Mouse (Mus musculus) liver, adult (tissue): ENCODE data around the gene Kcna7.

Experiments
- GATA4 ChIP-seq: IDR thresholded peaks from 2 replicates; pipeline ENCODE4 v1.6.1; 2014; ENCODE audit warnings: mild to moderate bottlenecking, low read length; ENCODE audit not compliant: insufficient replicate concordance

The Kcna7 gene

GRCm38 (mm10) chr7:45409497-45410163, 4.2 kb downstream of the Kcna7 start:
- TF ChIP-seq GATA4: no peak

GRCm38 (mm10) chr7:45412421-45412820, 7.0 kb downstream of the Kcna7 start:
- no peak for TF ChIP-seq GATA4

GRCm38 (mm10) chr7:45413113-45413863, 7.8 kb downstream of the Kcna7 start, which contains the start of gene Ntf5:
TSS of gene Ntf5 (plus strand) at chr7:45413695.
- TF ChIP-seq GATA4: no peak

GRCm38 (mm10) chr7:45413864-45414739, 8.6 kb downstream of the Kcna7 start:
- TF ChIP-seq GATA4: no peak

- TF ChIP-seq GATA4: no peak
These were observed 9.3 kb downstream of the Kcna7 start for GRCm38 (mm10) chr7:45414740-45415224.

- TF ChIP-seq GATA4: no peak
These were observed 10.2 kb downstream of the Kcna7 start for GRCm38 (mm10) chr7:45415636-45416035.

GRCm38 (mm10) chr7:45417962-45418492, 12.6 kb downstream of the Kcna7 start:
- TF ChIP-seq GATA4: no peak

- TF ChIP-seq GATA4: no peak
These were observed 14.6 kb downstream of the Kcna7 start for GRCm38 (mm10) chr7:45419859-45420614.

- no peak for TF ChIP-seq GATA4
These were observed 15.1 kb downstream of the Kcna7 start, which contains the start of gene Lhb for GRCm38 (mm10) chr7:45420615-45420919. TSS of gene Lhb (plus strand) at chr7:45420820.

- TF ChIP-seq GATA4: no peak
These were observed 15.7 kb downstream of the Kcna7 start for GRCm38 (mm10) chr7:45421194-45421593.

- no peak for TF ChIP-seq GATA4
These were observed 21.1 kb downstream of the Kcna7 start for GRCm38 (mm10) chr7:45426556-45426955.

- no peak for TF ChIP-seq GATA4
These were observed 28.4 kb downstream of the Kcna7 start for GRCm38 (mm10) chr7:45433835-45434202.

GRCm38 (mm10) chr7:45434203-45435015, 29.0 kb downstream of the Kcna7 start, which contains the start of gene Gys1:
TSS of gene Gys1 (plus strand) at chr7:45434844.
- no peak; the same call in 1 of the 2 replicates for TF ChIP-seq GATA4

- TF ChIP-seq GATA4: no peak
These were observed 29.6 kb downstream of the Kcna7 start for GRCm38 (mm10) chr7:45435038-45435437.
